Mouse (Mus musculus): Measurements from ENCODE around the gene Acad11.

- TF ChIP-seq CTCF (IDR thresholded peaks at IDR 0.05; ENCODE audit: borderline replicate concordance, insufficient read depth, low read depth, low read length) (no peak), POLR2A (IDR thresholded peaks at IDR 0.05; ENCODE audit: borderline replicate concordance, insufficient read depth, low read length) (no peak)
Measured at GRCm38 (mm10) chr9:104140351-104140750, 77.2 kb downstream of the Acad11 start.

Measured in cerebellum, adult 2 months (tissue).